Mouse (Mus musculus) lung, postnatal 10 days (tissue): Measurements from ENCODE around the gene Dok4.

Experiments
- DNase-seq: peaks from one replicate; pipeline ENCODE4 v3.0.0; 2021

The Dok4 gene

DNA sequence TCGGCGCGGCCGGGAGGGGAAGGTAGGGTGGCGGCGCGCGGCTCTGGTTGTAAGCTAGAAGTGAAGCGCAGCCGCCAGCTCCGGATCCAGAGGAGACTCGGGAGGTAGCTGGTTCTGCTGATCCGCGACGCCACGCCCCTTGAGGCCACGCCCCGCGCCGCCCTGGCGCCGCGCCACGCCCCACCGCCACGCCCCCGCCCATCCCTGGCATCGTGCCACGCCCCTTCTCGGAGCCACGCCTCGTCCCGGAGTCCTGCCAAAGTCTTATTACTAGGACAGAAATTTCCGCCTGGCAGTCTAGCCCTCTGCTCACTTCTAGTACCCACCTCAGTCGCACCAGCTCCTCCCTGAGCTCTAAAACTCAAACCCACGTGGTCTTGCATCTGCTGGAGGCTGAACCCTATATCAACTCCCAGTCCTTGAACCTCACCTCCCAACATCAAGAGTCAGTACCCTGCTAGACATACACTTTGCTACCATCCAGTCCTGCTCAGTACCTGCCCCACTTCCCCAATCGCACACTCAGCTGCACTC lies at the start of gene Dok4:
TSS of gene Dok4 (minus strand) at position 134 of the 534 bp plus-strand sequence.
- DNase-seq = peak; percentile 92

DNA sequence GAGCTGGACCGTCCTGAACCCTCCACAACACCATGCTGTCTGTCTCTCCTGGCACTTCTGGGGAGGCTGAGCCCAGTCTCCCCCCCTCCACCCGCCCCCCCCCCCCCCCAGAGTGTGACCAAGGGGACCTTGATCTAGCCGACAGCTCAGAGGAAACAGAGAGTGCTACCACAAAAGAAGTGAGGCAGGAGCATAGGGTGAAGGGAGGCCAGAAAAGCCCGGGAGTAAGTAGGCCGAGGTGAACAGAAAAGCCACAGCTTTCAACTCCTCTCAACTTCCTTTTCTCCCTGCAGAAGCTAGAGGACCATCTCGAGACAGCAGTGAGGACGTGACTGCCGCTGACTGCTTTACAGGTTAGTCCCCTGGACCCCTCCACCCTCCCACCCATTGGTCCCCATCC lies 47.3 kb upstream of the Dok4 start, which contains the start of gene Adgrg5:
TSS of gene Adgrg5 (plus strand) at position 290 of the 400 bp plus-strand sequence.
- DNase-seq = no peak

DNA sequence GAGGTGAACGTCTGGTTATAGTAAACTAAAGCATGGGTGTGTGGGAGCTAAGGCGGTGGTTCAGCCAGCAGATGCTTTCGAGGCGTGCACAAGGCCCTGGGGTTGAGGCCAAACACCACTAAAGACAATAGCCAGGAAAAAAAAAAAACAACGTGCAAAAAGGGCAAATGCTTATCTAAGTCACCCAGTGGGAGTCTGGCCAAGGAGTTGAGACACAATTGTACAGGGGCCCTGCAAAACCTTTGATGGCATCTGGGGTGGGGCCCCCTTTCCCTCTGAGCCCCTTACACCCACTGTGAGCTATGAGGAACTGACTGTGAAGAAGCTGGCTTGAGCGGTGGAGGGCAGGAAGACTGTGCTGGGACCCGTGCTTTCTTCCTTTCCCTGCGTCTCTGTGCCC lies 46.5 kb upstream of the Dok4 start:
- peak; percentile 63 for DNase-seq

DNA sequence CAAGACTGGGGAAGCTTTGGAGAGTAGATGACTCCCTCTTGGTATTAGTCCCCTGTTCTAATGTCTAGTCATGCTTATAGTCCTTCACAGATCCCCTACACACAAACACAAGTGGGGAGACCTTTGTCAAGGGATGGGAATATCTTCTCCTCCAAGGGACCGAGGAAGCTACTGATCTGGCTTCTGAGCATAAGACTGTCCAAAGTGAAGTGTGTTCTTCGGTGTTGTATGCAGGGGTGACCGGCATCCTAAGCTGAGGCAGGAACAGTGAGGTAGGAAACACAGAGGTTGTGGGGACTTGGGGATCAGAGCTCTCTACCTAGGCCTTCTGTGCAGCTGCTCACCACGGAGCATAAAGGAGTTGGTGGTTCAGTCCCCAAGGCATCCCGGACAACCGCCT lies 46.0 kb upstream of the Dok4 start:
- no peak for DNase-seq

DNA sequence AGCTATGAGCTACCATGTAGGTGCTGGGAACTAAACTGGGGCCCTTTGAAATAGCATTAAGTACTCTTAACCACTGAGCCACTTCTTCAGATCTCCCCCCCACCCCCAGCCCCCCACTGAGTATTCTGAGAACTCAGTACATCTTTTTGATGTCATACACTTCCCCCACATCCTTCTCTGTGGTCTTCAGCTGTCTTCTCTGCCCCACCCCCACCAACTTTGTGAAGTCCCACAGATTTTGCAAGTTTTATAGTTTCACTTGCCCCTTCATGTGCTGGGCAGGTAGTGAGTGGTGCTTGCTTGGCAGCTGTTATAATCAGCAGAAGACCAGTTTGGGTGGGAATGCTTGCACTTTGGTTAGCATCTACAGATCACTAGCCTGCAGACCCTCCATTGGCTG lies 43.1 kb upstream of the Dok4 start:
- DNase-seq = no peak

DNA sequence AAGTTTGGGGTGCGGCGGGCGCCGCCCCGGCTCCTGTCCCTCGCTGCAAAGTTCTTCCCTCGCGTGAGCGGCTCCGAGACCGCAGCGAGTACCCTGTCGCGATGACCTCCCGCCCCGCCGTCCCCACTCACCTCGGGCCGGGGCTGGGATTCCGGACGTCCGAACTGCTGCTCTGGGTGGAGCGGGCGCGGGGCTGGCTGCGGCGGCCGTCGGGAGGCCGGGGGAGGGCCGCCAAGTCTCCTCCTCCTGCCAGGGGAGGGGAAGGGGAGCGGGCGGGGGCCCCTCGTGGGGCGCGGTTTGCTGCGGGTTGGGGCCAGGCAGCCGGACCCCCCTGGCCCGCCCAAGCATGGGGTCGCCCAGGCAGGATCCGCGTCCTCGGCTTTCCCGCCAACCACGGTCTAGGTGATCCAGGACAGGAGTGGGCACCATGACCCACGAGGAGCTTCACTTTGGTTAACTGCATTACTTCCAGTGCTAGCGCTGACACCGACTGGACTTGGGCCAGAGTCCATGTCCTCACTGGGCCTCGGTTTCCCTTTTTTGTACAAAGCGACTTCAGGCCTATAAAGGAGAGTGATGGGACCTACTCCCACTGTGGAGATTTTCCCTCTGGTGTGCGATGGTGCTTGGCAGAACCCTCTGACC lies 41.8 kb upstream of the Dok4 start, which contains the start of gene Ccdc102a:
TSS of gene Ccdc102a (minus strand) at position 248 of the 645 bp plus-strand sequence.
- peak; percentile 73 for DNase-seq

DNA sequence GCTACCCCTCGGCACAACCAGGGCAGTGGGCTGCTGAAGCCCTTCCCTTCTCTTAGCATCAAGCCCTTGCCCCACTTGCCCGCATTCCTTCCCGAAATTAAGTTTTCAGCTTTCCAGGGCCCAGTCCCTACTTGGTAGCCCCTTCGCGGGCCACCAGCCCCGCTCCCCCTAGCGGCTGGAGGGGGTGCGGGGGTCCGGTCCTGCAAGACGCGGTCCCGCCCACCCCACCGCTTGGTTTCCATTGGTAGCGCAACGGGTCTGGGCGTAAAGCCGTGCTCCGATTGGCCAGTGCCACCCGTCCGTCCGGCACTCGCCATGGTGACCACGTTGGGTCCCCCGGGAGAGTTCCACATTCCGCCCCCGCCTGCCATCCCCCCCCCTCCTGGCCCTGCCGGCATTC lies 41.2 kb upstream of the Dok4 start:
- peak; percentile 99 for DNase-seq

DNA sequence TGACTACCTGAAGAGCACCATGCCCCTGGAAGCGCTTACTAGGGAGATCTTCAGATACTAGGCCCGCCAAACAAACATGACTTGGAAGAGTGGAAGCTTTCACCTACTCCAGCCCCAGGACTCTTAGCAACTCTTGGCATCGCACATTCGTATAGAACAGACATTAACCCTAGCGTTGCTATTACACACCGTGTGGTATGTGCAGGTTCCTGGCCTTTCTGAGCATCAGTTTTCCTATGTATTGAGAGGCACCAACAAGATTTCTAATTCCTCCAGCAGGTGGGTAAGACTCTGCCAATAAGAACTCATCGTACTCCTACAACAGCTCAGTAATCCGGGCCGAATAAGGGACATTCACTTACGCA lies 40.8 kb upstream of the Dok4 start:
- no peak for DNase-seq

DNA sequence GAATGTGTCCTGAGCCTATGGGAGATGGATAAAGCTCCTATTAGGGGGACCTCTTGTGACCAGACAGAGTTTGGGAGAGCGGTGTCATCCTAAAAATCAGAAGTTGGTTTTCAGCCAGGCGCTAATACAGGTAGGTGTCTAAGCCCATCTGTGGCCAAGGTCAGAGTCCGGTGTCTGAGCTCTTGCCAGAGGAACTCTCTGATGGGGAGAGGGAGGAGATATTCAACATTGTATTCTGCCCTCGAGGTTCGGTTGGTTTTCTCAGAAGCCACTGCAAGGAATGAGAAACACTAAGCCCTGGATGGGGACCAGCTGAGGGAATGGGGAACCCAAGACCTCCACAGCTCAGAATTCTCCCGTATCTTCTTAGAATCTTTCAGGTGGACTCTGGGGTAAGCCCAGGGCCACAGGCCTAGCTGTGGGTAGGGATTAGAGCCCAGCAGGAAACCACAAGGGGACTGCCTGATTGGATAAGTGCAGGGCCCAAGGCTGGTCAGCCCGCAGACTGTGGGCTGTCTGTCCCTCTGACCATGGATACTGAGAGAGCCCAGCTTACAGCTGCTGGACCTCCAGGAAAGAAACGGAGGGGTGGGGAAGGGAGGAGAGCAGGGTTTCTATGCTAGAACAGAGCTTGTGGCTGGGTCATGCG lies 40.3 kb upstream of the Dok4 start:
- DNase-seq = no peak

DNA sequence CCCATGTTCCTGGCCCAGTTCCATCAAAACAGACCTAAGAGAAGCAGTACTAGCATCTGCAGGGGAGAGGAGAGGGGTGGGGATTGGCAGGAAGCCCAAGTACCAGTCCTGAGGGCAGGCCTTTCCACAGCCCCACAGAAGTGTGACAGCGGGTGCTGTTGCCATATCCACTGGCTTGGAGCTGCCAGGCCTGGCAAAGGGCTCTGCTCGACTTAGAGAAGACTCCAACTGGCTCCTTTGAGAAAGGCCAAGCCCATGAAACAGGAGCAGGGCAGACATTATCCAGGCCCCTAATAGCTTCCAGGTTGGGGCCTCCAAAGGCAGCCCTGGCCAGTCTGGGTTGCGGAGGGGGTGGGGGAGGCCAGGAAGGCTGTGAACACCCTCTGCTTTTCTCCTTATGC lies 38.6 kb upstream of the Dok4 start:
- DNase-seq = peak; percentile 74

DNA sequence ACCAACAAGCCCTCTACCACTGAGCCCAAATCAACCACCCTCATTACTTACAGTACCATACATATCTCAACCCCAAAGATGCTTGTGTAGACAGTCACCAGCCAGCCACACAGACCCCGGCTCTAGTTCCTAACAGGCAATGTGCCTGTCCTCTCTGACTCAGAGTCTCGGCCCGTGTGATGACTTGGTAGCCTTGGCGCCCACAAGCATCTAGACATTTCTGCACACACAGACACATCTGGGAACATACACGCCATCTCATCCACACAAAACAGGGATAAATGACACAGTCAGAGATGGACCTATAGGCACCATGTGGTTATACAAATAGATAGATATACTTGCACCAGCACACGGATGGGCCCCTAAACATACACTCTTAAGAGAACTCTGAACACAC lies 38.1 kb upstream of the Dok4 start:
- no peak for DNase-seq

DNA sequence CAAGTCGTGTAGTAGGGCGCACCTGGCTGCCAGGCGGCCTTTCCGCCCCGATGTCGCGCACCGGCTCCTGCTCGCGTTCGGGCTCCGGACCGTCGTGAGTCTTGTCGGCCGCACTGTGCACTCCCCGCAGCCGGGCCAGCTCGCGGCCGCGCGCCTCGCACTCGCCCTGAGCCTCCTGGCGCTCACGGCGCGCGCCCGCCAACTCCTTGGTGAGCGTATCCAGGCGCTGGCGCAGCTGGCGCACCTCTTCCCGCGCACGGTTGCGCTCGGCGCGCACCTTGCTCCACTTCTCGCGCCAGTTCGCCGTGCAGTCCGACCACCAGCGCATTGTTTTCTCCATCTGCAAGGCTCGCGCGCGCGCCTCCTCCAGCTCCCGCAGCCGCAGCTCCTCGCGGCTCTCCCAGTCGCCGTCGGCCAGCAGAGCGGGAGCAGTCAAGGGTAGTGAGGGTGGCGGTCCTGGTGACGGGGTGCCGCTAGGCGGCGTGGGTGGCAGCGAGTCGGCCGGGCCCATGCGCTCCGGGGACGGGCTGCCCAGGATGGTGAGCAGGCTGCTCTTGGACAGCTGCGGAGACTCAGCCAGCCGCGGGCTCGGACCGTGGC lies 37.0 kb upstream of the Dok4 start:
- DNase-seq = peak; percentile 88

DNA sequence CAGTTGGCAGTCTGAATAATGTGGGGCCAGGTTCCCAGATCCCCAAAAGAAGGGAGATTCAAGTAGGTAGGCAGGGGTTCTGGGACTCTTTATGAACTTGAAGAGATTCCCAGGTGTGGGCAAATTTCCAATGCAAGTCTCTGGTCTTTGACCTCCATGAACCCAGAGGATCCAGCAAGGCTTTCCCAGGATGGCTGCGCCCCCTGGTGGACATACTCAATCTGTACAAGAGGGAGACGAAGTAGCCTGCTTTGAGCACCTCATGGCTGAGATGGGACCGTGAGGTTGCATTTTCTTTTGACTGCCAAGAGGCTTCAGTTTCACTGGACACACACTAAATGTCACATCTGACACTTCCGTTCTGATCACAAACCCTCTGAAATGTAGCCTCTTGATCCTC lies 32.7 kb upstream of the Dok4 start:
- peak; percentile 90 for DNase-seq

DNA sequence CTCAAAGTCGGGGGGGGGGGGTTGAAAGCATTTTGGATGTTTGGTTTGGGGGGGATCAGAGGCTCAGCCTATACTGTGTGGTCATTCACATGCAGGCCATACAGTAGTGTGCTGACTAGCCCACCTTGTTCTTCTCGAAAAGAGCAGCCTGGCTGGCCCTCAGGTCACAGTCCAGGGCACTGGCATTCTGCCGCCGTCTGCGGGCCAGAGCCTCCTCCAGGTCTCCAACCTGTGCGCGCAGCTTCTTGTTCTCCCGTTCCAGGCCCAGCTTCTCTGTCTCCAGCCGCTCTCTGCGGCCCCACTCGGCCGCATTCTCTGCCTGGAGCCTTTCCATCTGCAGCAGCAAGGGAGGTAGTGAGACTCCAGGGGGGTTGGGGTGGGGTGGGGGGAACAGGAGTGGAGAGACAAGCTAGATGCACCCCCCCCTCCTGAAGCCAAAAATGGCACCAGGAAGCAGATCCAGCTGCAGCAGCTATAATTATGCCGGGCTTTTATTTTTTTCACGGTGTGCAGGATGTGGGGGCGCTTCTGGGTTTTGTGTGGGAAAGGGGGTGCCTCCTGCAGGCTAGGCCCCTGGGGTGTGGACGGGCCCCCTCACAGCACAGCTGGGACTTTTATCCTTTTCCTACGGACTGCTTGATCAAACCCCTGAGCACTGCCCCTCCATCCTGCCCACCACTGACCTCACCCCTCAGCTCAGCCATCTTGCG lies 31.6 kb upstream of the Dok4 start:
- DNase-seq = no peak

DNA sequence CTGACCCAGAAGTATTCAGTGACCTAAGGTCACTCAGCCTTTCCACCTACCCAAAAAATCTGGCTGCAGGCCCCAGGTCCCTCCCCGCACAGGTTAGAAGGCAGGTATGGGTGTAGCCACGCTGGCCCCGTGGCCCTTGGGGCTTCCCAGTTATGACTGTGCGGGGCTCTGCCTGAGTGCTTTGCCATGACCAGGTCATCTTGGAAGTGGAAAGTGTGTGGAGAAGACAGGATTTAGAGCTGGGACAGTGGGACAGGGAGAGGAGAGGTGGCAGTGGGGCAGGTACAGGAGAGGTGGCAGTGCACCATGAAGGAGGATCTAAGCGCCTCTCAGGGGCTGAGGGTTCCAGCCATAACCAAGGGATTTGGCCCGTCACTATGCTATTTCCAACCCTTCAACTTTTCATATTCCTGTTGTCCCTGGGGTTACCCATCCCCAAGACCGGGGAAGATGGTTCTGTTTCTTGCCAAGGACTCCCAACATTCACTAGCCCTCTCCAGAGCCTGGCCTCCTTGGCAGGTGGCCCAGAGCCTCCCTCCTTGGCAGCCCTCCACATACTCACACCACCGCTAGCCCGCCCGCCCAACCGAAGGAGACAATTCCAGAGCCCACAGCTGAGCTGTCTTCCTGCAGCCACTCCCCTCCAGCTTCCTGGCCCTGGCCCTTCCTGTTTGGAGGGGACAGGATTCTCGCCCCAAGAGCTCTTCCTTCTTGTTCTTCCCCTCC lies 28.5 kb upstream of the Dok4 start:
- peak; percentile 98 for DNase-seq

DNA sequence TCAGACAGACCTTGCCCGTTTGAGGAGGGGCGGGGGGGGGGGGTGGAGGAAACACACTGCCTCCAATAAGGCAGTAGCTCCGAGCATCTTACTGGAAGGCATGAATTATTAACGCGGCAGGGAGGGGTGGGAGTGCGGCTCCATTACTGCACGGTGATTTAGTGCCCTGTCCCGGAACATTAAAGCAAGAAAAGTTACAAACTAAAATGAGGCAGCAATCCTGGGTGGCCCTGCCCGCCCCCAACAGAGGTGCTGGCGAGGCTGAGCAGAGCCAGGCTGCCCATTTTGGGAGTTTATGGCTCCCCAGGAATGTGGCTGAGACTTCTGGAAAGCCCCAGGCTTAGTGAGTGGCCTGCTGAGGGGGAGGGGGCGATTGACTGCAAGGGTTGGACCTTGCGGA lies 27.6 kb upstream of the Dok4 start:
- DNase-seq = no peak

DNA sequence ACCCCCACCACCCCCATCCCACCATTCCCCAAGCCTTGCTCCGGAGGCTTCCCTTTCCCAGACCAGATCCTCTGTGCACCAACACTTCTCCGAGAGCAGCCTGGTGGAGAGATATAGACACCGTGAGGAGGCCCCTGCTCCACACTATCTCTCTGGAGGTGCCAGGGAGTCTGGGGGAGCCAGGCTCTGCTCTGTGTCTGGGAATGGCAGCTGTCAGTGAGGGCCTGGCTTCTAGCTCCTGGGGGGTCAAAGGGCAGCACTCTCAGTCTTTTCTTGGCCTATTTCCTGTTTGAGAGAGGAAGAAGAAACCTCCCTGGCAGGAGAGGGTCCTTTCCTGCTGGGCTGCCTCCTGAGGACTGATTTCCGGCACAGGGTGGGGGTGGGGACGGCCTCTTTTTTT lies 24.9 kb upstream of the Dok4 start:
- peak; percentile 58 for DNase-seq

DNA sequence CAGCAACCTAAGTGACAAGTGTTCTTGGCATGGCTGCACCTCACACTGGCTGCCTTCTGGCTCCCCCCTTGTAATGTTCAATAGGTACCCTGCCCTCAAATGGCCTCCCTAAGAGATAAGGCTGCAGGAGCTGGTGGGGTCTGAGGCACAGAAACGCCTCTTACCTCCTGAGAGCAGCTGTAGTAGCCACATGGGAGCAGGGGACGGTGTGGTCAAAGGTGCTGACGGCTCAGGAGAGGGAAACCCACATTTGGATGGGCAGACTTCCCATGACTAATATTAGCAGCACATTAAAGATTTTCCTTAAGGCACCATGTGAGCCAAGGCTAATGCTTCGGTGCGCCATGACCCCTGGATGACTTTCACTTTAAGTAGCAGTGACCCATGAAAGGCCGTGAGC lies 24.5 kb upstream of the Dok4 start:
- no peak for DNase-seq

DNA sequence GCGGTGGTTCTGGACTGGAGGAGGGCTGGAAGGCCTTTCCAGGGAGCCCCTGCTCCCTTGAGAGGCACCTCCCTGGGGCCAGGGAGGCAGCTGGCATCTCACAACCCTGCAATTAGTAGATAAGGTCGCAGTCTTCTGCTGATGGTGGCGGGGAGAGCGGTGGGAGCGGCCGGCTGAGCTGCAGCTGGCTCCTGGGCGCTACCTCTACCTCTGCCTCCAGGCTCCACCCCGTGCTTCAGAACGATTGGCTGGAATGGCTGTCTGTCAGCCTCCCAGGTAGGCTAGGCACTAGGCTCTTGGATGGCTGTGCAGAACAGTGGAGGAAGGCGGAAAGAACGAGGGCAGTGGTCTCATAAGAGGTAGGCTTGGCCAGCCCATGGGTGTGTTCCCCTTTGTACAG lies 23.1 kb upstream of the Dok4 start:
- DNase-seq = peak; percentile 59

DNA sequence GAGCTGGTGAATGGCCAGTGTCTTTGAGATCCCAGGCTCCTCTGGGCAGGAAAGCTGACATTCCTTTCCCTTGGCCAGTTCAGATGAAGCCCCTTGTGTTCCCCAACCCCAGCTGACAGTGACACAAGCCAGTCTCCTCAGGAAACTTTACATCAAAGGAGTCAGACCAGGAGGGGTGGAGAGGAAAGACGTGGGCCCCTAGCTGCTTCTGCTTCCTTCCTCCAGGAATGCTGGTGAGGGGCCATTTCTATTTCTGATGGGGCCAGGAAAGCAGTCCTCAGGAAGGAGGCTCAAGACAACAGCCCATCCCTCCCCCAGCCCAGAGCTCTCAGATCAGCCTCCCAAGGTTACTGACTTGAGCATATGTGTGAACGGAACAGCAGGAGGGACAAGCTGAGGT lies 16.8 kb upstream of the Dok4 start:
- DNase-seq = no peak

DNA sequence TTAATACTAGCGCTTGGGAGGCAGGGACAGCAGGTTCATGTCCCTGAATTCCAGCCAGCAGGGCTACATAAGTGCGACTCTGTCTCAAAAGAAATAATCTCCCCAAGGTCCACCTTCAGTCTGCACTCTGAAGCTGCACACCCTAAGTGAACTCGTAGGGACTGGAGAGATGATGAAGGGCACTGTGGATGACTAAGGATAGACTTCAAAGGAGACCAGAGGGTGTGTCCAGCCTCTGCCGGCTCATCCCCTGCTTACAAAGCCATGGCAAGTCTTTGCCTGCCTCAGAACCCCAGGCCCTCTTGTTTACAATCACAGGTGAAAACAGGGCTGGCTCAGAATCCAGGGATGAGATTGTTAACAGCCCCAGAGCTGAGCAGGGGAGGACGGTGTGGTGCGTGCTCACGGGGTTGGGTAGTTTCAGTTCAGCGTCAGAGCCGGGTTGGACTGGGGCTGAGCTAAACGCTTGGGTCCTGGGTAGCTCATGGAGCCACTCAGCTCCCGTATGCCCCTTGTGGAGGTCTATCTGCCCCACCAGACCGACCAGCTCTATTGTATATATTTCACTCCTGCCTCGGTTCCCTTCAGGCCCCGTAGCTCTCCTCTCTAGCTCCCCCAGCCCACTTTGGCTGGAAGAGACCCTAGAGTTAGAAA lies 12.4 kb upstream of the Dok4 start:
- no peak for DNase-seq

DNA sequence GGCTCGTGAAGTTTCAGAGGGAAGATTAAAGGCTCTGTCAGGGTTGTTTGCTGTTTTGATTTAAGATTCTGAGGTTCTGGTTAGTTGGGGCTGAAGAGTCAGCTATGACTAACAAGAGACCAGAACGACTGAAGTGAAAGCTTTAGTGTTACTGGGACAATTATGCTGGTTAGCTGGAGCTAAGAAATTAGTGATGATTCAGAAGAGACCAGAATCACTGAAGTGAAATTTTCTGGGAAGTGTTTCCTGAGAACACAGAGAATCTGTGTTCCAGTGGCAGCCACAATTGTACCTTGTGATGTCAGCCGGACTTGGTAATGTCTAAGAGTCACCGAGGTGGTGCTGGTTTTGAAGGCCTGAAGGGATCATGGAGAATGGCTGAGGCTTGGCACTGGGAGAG lies 4.6 kb upstream of the Dok4 start:
- DNase-seq = no peak
